Mouse (Mus musculus) embryonic facial prominence, embryonic 11.5 days (tissue): ENCODE measurements around the gene Kptn. TPM values are rescaled to one million over a fixed set of nuclear protein-coding genes. Genes with fewer than 3 reads are reported as not detected.

Source experiments
- ATAC-seq: fragments of 200-750 bp; cut with Nextera tagmentation; replicated peaks from 2 replicates; pipeline ENCODE4 v1.8.0; 2017; ENCODE audit warnings: low read depth; ENCODE audit not compliant: insufficient number of reproducible peaks, low FRiP score, low TSS enrichment
- DNase-seq: peaks from one replicate; pipeline ENCODE4 v3.0.0-alpha.2; 2015; ENCODE audit warnings: low spot score
- H3K27ac ChIP-seq: fragments of 300-500 bp; sonication (generic); replicated peaks from 2 replicates; pipeline ENCODE4 v1.5.1; 2014; ENCODE audit warnings: mild to moderate bottlenecking, low read depth, low read length, control low read depth
- H3K27me3 ChIP-seq: fragments of 300-500 bp; sonication (generic); 2 replicates; pipeline ENCODE4 v1.6.1; 2014; ENCODE audit warnings: mild to moderate bottlenecking, low read length, moderate library complexity, mixed read lengths; ENCODE audit not compliant: control insufficient read depth, insufficient read depth
- H3K36me3 ChIP-seq: fragments of 300-500 bp; sonication (generic); replicated peaks from 2 replicates; pipeline ENCODE4 v1.6.1; 2014; ENCODE audit warnings: low read depth, mild to moderate bottlenecking, low read length, moderate library complexity, mixed read lengths; ENCODE audit not compliant: control insufficient read depth, insufficient read depth
- H3K4me1 ChIP-seq: fragments of 300-500 bp; sonication (generic); 2 replicates; pipeline ENCODE4 v1.6.1; 2014; ENCODE audit warnings: low read length, mixed read lengths; ENCODE audit not compliant: control insufficient read depth, insufficient read depth
- H3K4me2 ChIP-seq: fragments of 300-500 bp; sonication (generic); 2 replicates; pipeline ENCODE4 v1.6.1; 2014; ENCODE audit warnings: low read depth, mild to moderate bottlenecking, control low read depth, low read length, moderate library complexity
- H3K4me3 ChIP-seq: fragments of 300-500 bp; sonication (generic); 2 replicates; pipeline ENCODE4 v1.5.1; 2014; ENCODE audit warnings: low read depth, low read length, control low read depth
- H3K9ac ChIP-seq: fragments of 300-500 bp; sonication (generic); replicated peaks from 2 replicates; pipeline ENCODE4 v1.6.1; 2014; ENCODE audit warnings: mild to moderate bottlenecking, control low read depth, low read length
- H3K9me3 ChIP-seq: fragments of 300-500 bp; sonication (generic); replicated peaks from 2 replicates; pipeline ENCODE4 v1.6.1; 2016; ENCODE audit warnings: mild to moderate bottlenecking, low read length, inconsistent platforms, mixed read lengths; ENCODE audit not compliant: control insufficient read depth
- WGBS: fragments of 180-500 bp; shearing (Covaris S2); extraction: QIAGEN DNeasy Blood & Tissue Kit; methylation state at CpG from one replicate; pipeline ENCODE4 v1.1.7; 2014; 5-methylcytosine and 5-hydroxymethylcytosine counted together
- polyA plus RNA-seq: library from polyadenylated mRNA; unstranded; fragments of >200 nt; fragmentation: Nextera tagmentation; extraction: Ambion mirVana; gene quantifications from 2 replicates; pipeline ENCODE4 v1.2.1, GENCODE M21; 2014

The Kptn gene
- 22.1 and 23.5 TPM in 2 replicates for polyA plus RNA-seq

DNA sequence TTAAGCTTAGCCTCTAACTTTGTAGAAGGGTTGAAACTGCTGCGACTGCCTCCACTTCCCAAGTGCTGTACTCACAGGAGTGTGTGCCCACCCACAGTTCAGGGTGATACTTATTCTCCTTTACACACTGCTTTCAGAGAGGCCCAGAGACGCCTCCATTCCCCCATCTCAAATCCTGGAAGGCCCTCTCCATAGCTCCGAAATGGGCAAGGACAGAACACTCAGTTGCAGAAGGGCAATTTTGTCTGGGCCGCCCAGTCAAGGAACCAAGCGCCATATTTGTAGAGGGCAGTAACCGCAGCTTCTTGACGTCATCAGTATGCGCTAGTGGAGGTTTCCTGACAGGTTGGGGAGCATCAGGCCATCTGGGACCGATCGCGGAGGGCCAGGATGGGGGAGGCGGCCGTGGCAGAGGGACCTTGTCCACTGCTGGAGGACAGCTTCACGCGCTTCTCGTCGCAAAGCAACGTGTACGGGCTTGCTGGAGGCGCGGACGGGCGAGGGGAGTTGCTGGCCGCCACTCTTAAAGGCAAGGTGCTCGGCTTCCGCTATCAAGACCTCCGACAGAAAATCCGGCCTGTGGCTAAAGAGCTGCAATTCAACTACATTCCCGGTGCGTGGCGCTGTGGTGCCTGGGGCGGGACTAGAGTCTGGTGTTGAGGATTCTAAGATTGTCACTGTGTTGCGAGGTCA is at the start of gene Kptn:
TSS of gene Kptn (plus strand) at position 327 of the 693 bp plus-strand sequence.
- 2% methylated on average over 33 of the region's 33 CpGs for WGBS
- Histone ChIP-seq H3K27ac (peak within 1 kb of the TSS; percentile 76), H3K4me3 (peak within 1 kb of the TSS; percentile 70), H3K36me3 (peaks cover 6% of the 10 kb centered on the region; the same call in 1 of the 2 replicates), H3K27me3 (no peaks in the 10 kb centered on the region), H3K9ac (peak within 1 kb of the TSS; percentile 81), H3K4me2 (peak within 1 kb of the TSS; percentile 50), H3K4me1 (no peaks in the 10 kb centered on the region; the same call in 1 of the 2 replicates), H3K9me3 (no peaks in the 10 kb centered on the region)
- ATAC-seq (peak; percentile 80), DNase-seq (peak; percentile 94)

DNA sequence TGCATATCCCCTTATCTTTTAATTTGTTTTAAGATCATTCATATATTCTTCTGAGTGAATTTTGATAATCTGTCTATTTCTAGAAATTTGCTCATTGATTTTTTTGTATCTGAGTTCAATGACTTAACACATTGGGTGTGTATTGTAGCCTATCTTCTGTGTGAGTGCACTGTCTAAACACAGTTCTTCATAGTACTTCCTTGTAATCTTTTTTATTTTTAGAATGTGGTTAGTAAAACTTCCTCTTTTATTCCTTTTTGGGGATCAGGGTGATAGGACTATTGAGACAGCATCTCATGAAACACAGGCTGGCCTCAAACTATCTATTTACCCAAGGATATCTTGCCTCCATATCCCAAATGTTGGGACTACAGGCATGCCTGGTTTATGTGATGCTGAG is 48.8 kb upstream of the Kptn start:
- Histone ChIP-seq H3K9me3 (no peaks in the 10 kb centered on the region), H3K27me3 (no peaks in the 10 kb centered on the region), H3K27ac (no peak overlapping the region), H3K36me3 (no peaks in the 10 kb centered on the region), H3K9ac (no peak overlapping the region), H3K4me3 (no peak overlapping the region), H3K4me2 (no peak overlapping the region), H3K4me1 (no peaks in the 10 kb centered on the region)
- DNase-seq (no peak), ATAC-seq (no peak)

DNA sequence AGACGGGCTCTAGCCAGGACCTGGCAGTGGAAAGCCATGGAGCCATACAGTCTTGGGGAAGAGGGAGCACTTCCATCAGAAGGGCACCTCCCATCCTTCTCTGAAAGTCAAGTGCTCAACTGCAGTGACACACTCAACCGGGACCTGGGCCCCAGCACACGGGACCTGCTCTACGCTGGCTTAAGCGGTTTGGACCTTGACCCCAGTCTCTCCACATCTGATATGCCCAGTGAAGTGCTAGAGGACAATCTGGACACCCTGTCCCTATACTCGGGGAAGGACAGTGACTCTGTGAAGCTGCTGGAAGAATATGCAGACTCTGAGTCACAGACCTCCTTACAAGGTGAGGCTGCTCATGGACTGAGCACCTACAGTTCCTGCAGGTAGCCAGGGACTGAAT is 47.8 kb upstream of the Kptn start:
- H3K27ac ChIP-seq, result no peak overlapping the region
- ATAC-seq (no peak), DNase-seq (no peak)
- H3K9me3 ChIP-seq, result no peaks in the 10 kb centered on the region
- H3K4me1 ChIP-seq, result no peaks in the 10 kb centered on the region
- no peaks in the 10 kb centered on the region for H3K27me3 ChIP-seq
- no peak overlapping the region for H3K4me3 ChIP-seq
- no peak overlapping the region for H3K4me2 ChIP-seq
- no peak overlapping the region for H3K9ac ChIP-seq
- WGBS, result 86% methylated on average over 6 of the region's 6 CpGs
- H3K36me3 ChIP-seq, result no peaks in the 10 kb centered on the region

DNA sequence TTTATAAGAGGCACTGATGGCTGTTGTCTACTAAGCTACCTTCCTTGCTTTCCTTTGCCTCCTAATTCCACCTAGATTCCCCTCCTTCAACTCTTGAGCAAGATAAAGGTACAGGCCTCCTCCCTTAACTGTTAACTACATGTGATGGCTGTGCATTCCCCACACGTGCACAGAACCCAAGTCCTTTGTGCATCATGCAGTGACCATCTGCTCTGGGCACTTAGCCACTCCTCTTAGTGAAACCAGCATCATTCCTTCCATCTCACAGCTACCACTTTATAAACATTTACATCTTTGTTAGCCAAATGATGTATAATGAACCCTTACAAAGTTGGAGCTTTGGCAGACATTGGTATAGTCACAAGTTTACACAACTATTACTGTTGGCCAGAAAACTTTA is 39.7 kb upstream of the Kptn start:
- Histone ChIP-seq H3K36me3 (no peaks in the 10 kb centered on the region), H3K9me3 (no peaks in the 10 kb centered on the region), H3K27ac (no peak overlapping the region), H3K4me1 (no peaks in the 10 kb centered on the region), H3K27me3 (no peaks in the 10 kb centered on the region), H3K4me2 (no peak overlapping the region), H3K9ac (no peak overlapping the region), H3K4me3 (no peak overlapping the region)
- DNase-seq, result no peak
- no peak for ATAC-seq
- 69% methylated on average over 1 of the region's 1 CpGs for WGBS

DNA sequence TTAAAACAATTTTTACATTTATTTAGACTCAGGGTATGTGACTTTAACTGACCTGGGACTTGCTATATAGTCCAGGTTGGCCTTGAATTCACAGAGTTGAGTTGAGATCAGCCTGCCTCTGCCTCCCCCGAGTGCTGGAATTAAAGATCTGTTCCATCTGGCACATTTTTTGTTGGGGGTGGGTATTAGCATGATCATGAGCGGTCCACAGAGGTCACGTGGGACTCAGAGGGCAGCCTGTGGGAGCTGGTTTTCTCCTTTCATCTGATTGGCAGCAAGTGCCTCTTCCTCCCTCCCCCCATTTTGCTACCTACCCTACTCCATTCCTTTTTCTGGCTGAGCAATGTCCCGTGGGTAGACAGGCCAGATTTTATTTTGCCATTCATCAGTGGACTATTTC is 39.1 kb upstream of the Kptn start:
- Histone ChIP-seq H3K4me2 (no peak overlapping the region), H3K9ac (no peak overlapping the region), H3K4me3 (no peak overlapping the region), H3K9me3 (no peaks in the 10 kb centered on the region), H3K27ac (no peak overlapping the region), H3K27me3 (no peaks in the 10 kb centered on the region), H3K36me3 (no peaks in the 10 kb centered on the region), H3K4me1 (no peaks in the 10 kb centered on the region)
- no peak for DNase-seq
- WGBS, result 71% methylated on average over 4 of the region's 4 CpGs
- ATAC-seq, result no peak

DNA sequence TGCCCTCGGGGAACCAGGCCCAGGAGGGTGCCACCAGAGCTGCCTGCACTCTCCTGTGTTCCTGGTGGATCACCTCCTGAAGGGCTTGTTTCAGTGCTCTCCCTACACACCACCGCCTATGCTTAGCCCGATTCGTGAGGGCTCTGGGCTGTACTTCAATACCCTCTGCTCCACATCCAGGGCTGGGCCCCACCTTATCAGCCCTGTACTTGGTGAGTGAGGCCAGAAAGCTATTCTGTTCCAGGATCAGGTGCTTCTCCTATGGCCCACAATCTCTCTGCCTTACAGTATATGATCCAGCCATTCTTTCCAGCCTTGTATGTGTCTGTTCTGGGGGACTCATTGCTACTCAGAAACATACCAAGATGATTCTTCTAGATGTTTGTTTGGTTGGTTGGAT is 36.3 kb upstream of the Kptn start:
- 47% methylated on average over 4 of the region's 4 CpGs for whole genome bisulfite sequencing
- Histone ChIP-seq H3K4me2 (no peak overlapping the region), H3K4me1 (no peaks in the 10 kb centered on the region), H3K9ac (no peak overlapping the region), H3K9me3 (no peaks in the 10 kb centered on the region), H3K36me3 (no peaks in the 10 kb centered on the region), H3K27me3 (no peaks in the 10 kb centered on the region), H3K4me3 (no peak overlapping the region), H3K27ac (no peak overlapping the region)
- ATAC-seq (no peak), DNase-seq (no peak)

DNA sequence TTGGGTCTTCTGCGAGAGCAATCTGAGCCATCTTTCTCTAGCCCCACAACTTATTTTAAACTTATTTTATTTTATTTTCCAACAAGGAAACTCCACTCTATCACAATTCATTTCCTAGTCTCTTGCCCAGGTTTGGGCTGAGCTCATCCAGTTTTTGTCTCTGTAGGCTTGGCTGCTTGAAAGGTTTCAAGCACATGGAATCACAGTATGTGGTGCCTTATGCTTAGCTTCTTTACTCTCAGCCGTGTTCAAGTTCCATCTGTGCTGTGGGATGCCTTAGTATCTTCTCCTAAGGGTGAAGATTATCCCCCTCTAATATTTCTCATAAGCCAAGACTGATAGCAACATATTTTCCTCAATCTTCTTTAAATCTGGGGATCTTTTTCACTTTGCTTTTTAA is 32.1 kb upstream of the Kptn start:
- Histone ChIP-seq H3K27me3 (no peaks in the 10 kb centered on the region), H3K4me3 (no peak overlapping the region), H3K36me3 (no peaks in the 10 kb centered on the region), H3K27ac (no peak overlapping the region), H3K9ac (no peak overlapping the region), H3K9me3 (no peaks in the 10 kb centered on the region), H3K4me2 (no peak overlapping the region), H3K4me1 (no peaks in the 10 kb centered on the region)
- no peak for ATAC-seq
- no peak for DNase-seq
- WGBS, result 75% methylated on average over 2 of the region's 2 CpGs

DNA sequence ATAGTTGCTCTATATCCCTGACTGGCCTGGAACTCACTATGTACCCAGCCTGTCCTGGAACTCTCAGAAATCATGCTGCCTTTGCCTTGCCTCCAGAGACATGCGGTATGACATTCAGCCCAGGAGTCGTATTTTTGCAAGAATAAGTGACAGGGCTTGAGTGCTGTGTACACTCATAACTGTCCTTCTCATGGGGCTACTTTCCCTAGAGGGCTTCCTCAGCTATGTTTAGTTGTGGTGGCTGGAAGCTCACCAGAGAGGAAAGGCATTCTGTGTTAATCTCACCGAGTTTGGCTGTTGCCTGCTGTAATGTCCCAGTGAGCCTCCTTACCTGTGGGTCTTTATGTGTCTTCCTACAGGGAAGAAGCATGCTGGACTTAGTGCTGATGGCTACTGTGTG is 25.1 kb upstream of the Kptn start:
- Histone ChIP-seq H3K4me3 (no peak overlapping the region), H3K36me3 (no peaks in the 10 kb centered on the region), H3K27ac (no peak overlapping the region), H3K9ac (no peak overlapping the region), H3K27me3 (no peaks in the 10 kb centered on the region), H3K4me1 (peaks cover 2% of the 10 kb centered on the region), H3K9me3 (no peaks in the 10 kb centered on the region), H3K4me2 (no peak overlapping the region)
- DNase-seq (no peak), ATAC-seq (no peak)
- WGBS, result 85% methylated on average over 3 of the region's 3 CpGs
